Mouse (Mus musculus) forelimb bud, embryonic 11.5 days (tissue): ENCODE results near the gene Atxn7l2.
A peak's percentile ranks its signal among the peaks of the same experiment; 100 is the strongest.
"Not testable (repeated sequence)": the region's sequence is repeated elsewhere in the genome, so short reads cannot be mapped to it uniquely, and the experiment has no call there.

ENCODE experiments used
- DNase-seq: peaks from one replicate; pipeline ENCODE4 v3.0.0-alpha.2; 2012; ENCODE audit warnings: low read depth, low spot score

The Atxn7l2 gene

GRCm38 (mm10) chr3:108210771-108211139, at the start of gene Atxn7l2:
TSS of gene Atxn7l2 (minus strand) at chr3:108210934.
- no peak for DNase-seq

DNA sequence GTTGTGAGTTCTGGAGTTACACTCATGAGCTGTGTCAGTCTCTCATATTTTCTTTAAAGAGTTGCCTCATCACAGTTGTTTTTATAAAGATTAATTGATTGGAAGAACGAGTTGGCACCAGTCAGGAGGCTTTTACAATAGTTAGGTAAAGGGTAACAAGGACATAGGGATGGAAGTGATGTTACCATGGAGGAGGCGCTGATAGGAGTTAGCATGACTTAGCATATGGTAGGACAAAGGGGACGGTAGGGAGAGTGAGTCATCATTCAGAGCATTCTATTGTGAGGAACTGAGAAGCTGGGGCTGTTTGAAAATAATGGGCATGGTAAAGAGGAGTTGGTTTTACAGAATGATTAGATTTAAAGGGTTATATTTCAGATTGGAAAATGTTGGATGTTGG, 48.6 kb upstream of the Atxn7l2 start:
- no peak for DNase-seq

GRCm38 (mm10) chr3:108257831-108258500, 47.2 kb upstream of the Atxn7l2 start:
- DNase-seq: no peak

DNA sequence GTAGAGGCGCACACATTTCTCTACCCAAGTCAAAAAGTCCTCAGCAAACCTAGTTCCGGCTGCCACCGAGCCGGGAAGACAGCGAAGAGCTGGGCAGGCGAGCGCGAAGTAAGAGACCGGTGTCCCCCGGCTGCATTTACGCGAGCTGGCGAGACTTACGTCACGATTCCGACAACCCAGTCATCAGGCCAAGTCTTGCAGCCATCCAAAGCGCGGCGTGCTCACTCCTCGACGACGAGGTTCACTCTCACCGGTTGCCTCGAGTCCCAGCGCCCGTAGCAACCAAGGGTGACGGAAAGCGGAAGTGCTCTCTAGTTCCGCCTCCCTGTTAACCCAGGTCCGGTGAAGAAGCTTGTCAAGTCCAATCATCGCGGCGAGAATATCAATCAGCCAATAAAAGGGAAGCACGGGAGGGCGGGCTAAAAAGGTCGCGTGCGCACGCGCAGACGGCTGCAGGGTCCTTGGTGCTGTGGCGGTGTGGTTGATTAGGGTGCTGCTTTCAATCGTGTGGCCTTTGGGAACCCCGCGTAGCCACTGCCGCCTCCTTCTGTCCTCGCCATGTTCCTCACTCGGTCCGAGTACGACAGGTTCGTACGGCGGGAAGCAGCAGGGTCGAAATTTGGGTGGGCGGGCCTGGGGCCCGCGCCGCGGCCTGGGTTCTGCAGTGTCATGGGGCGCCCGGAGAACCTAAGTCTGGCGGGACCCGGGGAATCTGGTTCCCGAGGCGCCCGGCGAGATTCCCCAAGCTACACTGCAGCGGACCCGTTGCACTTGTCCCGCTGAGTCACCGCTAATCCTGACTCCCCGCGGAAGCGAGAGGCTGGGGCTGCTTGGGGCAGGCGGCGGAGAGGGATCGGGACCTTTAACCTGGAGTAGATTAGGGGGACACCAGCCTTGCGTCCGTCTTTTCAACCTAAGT, 46.2 kb upstream of the Atxn7l2 start, which contains the start of gene Psma5:
TSS of gene Psma5 (plus strand) at position 208 of the 919 bp plus-strand sequence.
- peak; percentile 99 for DNase-seq

DNA sequence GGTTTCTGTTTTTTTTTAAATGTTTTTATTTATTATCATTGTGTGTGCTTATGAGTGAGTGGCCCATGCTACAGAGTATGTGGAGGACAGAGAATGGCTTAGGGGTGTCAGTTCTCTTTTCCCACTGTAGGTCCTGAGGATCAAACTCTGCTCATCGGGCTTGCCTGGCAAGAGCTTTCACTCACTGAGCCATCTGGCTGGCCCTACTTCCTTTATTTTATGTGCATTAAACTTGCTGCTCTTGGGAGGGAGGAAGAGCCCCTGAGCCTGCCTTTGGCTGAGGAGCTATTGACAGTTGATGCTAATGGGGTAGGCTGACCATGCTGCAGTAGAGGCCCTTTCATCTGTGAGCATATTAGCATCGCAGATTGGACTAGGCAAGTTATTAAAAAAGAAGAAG, 36.1 kb upstream of the Atxn7l2 start:
- DNase-seq: no peak

DNA sequence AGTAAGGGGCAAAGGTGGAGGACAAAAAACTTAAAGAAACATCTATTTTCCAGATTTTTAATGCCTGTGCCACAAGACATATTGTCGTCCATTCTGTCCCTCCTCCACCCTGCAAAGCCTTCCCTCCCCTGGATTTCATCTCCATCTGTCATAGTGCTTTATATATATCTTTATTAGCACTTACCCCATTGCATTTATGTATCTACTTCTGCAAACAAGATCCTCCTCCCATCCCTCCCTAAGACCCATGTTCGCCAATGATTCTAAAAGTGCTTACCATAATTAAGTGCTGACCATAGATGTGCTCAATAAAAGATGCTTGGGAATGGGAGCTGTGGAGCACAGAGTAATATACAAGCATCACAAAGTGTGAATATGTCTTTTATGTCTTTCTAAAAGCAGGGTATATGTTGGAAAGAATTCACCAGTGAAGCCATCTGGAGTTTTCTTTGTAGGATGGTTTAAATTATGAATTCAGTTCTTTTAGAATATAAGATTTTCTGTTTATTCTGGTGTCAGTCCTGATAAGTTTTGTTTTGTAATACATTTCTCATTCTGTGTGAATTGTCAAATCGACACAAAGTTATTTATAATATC, 30.6 kb upstream of the Atxn7l2 start:
- DNase-seq: no peak

GRCm38 (mm10) chr3:108237474-108238102, 26.9 kb upstream of the Atxn7l2 start:
- DNase-seq: not testable (repeated sequence)

GRCm38 (mm10) chr3:108231646-108232045, 20.9 kb upstream of the Atxn7l2 start:
- DNase-seq: no peak

DNA sequence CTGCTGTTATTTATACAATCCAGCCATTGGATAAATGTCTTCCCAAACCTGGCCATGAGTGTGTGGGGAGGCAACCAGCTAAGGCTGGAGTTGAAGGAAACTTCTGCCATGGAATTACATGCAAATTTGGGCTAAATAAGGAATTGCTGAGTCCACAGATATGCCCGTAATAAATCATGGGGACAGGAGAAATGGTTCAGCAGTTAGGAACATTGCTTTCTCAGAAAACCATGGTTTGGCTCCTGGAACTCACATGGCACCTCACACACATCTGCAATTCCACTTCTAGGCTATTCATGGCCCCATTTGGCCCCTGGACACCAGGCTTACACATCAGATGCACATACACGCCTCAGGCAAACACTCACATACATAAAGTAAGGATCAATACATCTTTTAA, 16.8 kb upstream of the Atxn7l2 start:
- DNase-seq: no peak

GRCm38 (mm10) chr3:108226558-108227350, 16.0 kb upstream of the Atxn7l2 start, which contains the start of gene Sypl2:
TSS of gene Sypl2 (minus strand) at chr3:108226648.
- DNase-seq: peak; percentile 43

DNA sequence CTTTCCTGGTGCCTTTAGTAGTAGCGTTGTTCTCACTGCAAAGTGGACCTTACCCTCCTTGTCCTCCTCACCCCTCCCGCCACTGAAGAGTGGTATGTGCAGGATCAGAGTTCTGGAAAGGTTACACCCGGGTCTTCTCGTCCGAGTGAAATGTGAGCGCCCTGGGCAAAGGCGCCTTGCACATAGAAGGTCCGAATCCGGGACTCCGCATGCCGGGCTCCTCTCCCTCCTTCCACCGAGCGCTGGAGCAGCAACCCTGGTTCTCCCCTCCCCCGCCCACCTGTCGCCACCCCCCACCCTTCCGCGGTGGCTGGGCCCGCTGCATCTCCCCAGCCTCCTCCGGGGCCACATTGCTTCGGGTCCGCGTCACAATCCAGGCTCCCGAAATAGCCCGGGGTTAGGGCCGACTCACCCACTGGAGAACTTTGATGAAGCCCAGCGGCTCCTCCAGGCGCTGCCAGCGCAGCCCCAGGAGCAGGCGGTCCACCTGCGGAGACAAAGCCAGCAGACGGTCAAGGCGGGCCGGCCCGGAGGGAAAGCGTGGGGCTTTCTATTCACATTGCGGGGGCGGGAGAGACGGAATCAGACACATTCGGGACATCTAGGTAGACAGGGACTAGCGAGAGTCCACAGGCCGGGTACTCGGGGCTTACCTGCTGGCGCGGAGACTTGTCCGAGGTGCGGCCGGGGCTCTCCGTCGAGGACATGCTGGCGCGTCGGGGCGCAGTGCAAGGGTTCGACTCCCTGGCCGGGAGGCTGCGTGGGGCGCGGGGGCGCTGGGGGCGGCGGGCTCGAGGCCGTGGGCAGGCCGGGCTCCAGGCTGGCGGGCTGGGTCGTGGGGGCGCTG, 15.2 kb upstream of the Atxn7l2 start:
- DNase-seq: no peak

GRCm38 (mm10) chr3:108220661-108221060, 9.9 kb upstream of the Atxn7l2 start:
- DNase-seq: no peak

DNA sequence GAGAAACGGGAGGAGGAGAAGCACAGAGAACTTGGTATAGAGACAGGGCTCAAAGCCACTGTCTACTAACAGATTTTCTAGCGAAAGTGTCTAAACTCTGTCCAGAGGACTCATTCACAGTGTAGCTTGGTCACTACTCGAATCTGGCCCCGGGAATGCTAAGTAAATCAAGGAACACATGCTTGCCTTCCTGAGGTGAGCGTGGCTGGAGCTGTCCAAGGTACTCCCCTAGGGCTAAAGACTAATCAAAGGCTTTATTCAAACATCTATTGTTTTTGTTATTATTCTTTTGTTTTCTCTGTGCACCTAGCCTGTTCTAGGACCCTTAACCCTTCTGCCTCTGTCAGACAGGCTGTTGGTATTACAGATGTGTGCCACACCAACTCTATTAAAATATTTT, 4.0 kb upstream of the Atxn7l2 start:
- DNase-seq: peak; percentile 65

DNA sequence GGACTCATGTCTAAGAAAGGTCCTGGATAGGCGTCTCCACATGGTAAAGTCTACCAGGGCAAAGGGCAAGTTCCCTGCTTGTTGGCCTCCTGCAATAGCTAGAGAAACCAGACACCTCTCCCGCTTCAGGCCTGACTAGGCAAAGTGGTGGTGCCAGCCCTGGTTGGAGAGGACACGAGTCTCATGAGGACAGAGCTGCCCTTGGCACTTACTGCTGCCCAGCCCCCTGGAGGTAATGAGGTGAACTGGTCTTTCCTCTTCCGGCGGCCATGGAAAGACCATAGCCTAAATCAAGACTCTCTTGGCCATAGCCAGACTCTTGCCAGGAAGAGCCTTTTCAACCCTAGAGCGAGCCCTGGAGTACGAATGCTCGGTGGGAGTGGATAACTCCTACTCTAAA, 1.7 kb upstream of the Atxn7l2 start:
- no peak for DNase-seq

DNA sequence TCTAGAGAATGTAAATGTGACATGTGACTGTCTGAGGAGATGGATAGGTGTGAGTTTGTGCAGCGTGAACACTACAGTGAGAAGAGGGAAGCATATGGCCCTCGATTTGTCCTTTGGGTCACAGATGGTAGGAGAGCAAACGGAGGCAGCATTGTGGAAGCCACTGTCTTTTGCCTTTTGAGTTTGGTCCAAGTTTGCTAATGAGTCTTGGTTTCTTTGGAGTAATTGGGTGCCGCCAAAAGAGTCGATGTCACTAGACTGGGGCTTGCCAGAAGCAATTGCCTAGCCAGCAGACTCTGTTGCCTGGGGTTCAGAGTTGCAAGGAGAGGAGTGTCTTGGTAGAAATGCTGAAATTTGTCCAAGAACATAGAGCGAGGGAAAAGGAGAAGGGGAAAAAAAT, 1.1 kb upstream of the Atxn7l2 start:
- DNase-seq: no peak

GRCm38 (mm10) chr3:108209946-108210770, 576 bp downstream of the Atxn7l2 start:
- DNase-seq: peak; percentile 98

DNA sequence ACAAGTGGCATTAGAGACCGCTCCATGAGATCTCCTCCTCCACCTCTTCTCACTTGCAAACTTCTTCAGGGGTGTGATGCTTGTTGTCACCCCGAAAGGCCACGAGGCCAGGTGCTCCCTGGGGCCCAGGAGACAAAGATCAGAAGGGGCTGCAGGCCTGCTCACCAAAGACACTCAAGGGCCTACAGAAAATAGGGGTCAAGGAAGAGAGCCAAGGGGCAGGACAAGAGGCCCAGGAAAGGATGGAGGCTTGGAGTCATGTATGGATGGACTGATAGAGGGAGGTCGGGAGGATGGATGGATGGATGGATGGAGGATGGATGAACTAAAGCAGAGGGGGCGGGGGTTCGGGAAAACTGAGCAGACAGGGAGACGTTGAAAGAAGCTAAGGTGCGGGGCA, 1.2 kb downstream of the Atxn7l2 start:
- DNase-seq: no peak

DNA sequence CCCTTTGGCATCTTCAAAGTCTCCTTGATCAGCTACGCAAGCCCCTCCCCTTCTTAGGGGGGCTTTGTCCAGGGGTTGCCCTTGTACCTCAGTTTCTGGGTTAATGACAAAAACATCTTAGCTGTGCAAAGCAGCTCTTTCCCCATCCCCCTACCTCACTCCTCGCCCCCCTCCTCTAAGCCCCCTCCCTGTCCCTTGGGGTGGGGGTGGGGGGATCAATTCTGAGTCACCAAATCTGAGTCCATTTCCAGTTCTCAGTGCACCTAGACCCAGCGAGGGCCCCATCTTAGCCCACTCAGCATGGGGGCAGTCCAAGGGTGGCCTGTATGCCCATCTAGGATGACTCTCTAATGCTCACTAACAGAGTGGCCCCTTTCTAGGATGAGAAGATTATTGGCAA, 1.7 kb downstream of the Atxn7l2 start:
- no peak for DNase-seq

DNA sequence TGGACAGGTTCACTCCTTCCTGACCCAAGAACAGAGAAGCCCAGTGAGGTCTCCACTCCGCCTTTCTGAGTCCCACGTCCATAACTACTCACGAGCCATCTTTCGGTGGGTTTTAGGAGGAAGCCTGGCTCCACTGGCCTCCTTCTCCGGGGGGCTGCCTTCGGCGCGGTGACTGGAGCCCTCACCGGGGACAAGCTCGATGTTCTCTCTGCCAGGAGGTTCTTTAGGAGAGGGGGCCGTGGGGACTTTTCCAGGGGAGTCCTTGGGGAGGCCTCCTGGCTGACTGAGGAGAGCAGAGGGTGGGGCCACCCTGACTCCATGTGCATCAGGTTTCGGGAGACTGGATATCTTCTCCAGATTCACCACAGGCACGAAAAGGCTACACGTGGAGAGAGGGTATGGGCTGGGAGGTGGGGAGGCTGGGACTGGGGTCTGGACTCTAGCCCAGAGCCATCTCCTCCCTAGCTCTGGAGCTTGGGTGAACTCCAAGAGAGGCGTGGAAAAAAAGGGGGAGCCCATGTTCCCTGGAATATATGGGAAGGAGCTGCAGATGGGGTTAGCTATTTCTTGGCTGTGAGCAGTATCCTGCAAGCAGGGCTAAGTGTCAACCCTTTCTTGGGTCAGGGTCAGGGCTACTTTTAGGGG, 3.9 kb downstream of the Atxn7l2 start:
- DNase-seq: no peak
